Mouse (Mus musculus): ENCODE results near the gene Scd3.
"Not testable (repeated sequence)": the region's sequence is repeated elsewhere in the genome, so short reads cannot be mapped to it uniquely, and the experiment has no call there.

Gene Scd3

DNA sequence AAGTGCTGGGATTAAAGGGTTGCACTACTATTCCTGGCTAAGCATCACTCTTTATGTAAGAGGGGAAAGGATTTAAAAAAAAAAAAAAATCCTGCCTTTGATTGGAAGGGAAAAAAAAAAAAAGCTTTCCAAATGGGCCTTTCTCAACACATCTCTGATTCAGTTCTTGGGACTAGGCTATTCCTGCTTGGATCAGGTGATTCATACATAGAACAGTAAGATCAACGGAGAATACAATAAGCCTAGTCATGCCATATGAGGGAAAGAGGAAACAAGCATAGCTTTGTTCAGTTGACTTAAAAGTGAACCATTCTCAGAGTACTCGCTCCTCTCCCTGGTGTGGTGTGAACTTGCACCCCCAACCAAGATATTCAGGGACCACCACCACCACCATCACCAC is 35.8 kb downstream of the Scd3 start:
- no peak for DNase-seq

DNA sequence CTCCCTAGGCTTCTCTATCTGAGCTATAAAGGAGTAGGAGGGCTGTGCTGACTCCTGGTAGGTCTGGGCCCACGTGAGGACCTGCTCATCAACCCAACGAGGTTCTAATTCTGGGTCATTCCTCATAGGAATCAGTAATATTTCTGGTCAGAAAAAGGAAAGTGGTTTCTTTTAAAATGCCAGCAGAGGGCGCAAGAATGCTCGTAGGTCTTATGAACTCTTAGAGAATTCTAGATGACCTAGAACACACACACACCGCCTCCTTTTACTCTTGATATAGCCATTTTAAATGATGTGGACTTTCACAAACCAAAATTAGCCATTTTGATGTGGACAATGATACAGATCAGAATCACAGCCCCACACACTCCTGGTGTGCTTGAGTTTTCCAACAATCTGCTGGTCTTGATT is 42.7 kb downstream of the Scd3 start:
- peak; percentile 90 for DNase-seq

DNA sequence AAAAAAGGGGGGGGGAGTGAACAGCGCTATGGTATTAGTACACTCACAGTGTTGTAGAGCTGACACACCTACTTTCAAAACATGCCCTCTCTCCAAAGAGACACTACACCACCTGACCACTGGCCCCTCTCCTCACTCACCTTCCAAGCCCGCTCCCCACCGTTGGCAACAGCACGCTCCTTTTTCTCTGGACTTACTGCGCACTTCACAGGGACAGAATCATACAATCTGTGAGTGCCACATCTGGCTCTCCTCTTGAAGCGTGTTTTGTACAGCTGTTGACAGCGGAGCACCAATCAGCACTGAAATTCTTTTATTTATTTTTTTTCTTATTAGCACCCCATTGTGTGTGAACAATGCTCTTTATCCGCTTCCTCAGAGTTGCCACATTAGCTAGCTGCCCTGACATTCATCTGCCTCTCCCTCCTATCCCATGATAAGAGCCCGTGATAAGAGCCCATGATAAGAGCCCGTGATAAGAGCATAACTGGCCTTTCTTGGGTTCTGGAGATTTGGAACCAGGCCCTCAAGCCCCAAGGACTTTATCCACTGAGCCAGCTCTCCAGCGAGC is 43.4 kb downstream of the Scd3 start:
- no peak for DNase-seq

DNA sequence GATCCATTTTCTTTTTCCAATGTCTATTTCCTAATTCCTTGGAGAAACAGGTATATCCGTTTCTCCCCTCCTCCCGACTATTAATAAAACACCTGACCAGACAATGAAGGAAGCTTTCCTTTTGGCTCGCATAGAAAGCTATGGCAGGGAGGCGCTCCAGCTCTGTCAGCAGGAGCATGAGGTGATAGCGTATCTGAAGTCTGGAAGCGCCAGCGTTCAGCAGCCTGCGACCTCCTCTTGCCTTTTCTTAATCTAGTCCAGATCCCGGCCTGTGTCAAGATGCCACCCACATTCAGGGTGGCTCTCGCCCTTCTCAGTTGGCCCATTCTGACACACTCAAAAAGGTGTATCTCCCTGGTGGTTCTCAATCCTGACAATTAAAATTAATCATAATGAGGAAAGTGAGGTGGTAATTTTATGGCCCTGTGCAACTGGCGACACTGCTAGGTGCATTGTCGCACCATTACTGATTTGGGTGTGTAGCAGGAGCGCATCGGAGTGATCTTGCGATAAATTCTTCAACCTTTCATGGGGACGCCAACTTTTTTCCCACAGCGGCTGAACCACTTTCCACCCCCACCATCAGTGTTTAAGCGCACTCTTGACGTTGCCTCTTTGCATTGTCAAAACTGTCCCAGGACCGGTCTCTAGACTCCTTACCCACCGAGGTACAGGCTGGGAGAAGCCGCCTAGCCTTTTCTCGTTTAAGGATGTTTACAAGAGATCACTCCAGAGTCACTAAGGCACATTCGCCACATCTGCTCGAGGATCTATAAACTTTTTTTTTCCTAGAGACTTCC is 44.4 kb downstream of the Scd3 start:
- DNase-seq = peak; percentile 62

DNA sequence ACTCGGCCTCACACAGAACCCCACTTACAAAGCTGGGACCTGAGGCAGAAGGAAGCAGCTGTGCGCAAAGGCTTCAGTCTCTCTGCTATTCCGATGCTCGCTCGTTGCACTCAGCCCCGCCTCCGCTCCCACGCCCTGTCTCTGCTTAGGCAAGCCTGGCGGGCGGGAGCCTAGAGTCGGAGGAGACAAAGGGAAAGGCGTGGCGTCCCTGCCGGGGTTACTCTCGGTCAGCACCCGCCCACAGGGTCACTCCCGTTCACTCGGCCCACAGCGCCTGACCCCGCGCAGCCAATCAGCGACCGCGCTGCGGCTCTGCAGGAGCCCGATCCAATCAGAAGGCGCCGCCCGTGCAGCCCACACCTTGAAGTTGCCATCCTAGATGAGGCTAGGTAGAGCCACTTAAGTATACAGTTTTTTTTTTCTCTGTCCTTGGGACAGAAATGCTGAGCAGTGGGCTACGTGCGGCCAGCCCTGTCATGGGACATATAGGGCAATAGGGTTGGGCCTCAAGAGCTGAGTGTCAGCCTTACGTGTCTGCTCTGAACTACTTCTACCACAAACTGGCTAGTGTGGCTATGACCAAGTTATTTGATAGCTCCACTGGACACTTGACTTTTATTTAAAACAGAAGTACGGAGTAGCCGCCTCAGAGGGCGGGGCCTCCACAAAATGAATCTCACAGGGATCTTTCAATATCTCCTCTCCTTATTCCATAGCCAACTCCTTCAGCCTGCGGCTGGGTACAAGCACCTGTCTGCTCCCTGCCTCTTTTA is 45.2 kb downstream of the Scd3 start:
- DNase-seq = peak; percentile 100

DNA sequence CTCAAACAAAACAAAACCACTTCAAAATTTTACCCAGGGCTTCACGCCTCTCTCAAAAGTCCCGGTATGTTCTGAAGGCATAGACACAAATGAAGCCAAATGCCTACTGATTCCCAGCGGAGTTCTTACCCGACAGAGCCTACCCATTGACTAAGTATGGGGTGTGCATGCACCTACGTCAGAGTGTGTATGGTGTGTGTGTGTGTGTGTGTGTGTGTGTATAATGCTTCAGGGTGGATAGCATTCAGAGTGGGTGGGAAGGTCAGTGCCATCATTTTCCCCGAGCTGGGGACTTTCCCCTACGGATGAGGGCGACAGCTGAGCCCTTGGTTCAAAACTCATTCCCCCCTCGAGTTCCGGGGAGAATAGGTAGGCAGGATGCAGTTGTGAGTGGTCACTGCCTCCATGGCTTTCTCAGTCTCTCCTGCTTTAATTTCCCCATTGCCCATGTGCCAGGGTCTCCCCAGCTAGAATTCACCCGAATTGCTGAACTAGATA is 45.8 kb downstream of the Scd3 start:
- DNase-seq = no peak

DNA sequence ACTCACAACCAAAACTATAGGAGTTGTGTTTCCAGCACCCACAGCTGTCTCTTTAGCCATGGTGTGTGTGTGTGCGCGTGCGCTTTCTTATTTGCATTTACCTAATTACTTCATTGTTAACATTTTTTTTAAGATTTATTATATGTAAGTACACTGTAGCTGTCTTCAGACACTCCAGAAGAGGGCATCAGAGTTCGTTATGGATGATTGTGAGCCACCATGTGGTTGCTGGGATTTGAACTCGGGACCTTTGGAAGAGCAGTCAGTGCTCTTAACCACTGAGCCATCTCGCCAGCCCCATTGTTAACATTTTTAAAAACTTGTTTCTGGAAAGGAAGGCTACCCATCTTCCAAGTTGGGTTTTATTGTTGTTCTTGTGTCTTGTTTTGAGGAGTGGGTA is 48.1 kb downstream of the Scd3 start:
- not testable (repeated sequence) for DNase-seq

DNA sequence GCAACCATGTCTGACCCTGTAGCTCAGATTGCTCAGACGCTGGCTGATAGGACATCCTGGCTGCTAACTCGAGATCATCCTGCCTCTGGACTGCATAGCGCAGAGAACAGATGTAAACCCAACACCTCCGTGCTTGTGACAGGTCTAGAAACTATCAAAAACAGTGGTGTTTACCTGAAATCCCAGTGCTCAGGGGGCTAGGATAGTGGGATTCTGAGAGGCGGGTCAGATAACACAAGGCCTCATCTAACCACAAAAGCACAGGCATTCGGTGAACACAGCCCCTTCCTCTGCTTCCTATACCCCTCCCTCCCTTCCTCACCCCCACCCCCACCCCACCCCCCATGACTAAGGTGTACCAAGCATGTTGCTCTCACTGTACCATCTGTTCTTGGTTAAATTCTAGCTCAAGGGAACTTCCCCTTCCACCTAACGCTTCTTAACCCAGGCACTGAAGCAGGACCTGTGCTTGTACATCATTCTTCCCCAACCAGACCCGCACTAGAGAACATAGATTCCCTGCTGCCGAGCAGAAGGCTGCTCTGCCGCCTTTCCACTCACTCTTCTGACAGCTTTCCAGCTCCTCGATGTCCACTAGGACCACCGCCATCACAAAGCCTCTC is 49.0 kb downstream of the Scd3 start:
- no peak for DNase-seq

DNA sequence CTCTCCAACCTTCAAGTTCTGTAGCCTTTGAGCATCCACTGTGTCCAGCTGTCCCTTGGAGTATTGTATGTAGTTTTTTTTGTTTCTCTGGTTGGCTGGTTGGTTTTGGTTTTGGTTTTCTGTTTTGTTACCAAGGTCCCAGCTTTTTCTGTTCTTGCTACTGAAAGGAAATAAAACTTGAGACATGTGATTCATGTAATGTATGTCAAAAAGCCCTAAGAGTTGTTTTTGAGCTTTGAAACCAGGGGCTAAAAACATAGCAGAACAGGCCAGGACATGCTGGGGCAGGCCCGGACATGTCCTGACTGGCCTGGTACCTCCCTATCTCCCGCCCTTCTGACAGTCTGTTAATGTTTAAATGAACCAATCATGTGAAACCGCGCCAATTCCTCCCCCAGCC is 51.0 kb downstream of the Scd3 start:
- DNase-seq = not testable (repeated sequence)

DNA sequence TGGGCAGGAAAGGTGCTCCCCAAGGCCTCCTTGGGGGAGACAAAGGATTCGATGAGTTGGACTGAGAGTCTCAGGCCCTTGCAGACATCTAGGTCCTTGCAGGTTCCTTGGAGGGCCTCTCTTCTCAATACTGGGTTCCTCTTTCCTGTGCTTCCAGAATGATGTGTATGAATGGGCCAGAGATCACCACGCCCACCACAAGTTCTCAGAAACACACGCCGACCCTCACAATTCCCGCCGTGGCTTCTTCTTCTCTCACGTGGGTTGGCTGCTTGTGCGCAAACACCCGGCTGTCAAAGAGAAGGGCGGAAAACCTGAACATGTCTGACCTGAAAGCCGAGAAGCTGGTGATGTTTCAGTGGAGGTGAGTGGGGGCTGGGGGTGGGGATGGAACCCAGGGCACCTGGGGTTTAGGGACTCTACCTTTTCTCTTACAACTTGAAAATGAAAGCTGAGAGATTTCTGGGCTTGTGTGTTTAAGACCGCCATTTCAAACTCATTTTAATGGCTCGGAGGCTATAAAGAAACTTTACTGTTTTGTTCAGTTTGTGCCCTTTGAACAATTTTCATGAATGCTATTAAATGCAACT is 54.4 kb downstream of the Scd3 start:
- DNase-seq = no peak

DNA sequence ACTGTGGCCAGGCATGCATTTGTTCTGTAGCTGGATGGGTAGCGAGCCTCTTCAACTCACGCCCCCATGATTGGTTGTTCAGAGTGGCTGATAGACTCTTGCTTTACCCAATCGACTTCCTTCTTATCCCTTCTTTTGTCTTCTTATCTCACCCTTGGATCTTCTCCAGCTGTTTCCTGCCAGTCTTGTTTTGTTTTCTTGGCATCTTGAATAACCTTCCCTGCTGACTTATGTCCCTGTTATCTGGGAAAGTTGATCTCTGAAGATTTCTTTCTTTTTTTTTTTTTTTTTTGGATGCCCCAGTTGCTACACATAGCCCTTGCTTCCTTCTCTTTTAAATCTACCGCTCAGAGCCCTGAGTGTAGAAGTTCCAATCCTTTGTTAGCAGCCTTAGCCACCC is 56.4 kb downstream of the Scd3 start:
- no peak for DNase-seq

DNA sequence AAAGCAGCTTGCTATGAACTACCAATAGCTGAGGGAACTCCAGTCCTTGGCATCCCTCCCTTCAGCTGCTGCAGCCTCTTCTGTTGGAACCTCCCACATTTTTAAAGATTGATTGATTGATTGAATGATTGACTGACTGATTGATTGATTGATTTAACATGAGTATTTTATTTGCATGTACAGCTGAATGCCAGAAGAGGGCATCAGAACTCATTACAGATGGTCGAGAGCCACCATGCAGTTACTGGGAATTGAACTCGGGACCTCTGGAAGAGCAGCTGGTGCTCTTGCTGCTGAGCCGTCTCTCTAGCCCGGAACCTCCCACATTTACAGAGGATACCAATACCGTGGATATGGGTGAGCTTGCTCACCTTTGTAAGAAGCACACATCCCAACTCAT is 57.4 kb downstream of the Scd3 start:
- DNase-seq = no peak

DNA sequence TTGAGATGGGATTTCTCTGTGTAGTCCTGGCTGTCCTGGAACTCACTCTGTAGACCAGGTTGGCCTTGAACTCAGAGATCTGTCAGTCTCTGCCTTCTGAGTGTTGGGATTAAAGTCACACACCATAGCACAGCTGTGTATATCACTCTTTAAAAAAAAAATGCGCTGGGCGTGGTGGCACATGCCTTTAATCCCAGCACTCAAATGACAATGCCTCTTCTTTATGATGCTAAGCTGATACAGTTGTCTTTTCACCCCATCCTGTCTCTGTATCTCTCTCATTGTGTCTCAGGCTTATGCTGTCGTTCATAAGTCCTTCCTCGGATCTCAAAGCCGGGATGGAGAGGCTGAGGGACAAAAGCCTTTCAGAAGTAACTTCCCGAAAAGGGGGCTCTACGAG is 58.7 kb downstream of the Scd3 start:
- no peak for DNase-seq

DNA sequence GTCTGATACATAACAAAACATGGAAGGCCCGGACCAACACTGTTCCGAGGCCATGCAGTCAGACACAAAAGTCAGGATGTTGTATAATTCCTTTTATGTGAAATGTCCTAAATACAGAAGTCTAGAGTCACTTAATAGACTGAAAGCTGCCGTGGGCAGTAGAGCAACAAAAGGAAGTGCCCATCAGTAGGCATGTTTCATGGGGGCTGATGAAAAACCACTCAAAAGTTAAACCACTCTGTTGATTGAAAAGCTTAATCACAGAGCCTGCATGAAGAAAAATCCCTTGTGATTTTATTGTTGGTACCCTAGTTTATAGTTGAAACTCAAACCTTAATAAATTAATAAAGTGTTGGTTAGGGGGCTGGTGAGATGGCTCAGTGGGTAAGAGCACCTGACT is 60.5 kb downstream of the Scd3 start:
- DNase-seq = no peak

DNA sequence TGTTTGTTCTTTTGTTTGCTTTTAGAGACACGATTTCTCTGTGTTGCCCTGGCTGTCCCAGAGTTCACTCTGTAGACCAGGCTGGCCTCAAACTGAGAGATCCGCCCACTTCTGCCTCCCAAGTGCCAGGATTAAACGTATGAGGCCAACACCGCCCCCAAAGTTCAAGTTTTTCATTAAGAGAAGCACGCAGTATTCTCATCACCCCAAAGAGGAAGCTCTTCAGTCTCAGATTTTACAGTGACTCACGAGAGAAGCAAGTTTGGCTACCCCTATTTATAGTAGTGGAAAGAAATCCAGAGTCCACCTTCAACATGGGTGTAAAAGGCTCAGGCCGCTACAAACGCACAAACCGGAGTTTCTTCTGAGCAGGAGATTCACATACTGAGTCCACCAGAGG is 61.2 kb downstream of the Scd3 start:
- no peak for DNase-seq

DNA sequence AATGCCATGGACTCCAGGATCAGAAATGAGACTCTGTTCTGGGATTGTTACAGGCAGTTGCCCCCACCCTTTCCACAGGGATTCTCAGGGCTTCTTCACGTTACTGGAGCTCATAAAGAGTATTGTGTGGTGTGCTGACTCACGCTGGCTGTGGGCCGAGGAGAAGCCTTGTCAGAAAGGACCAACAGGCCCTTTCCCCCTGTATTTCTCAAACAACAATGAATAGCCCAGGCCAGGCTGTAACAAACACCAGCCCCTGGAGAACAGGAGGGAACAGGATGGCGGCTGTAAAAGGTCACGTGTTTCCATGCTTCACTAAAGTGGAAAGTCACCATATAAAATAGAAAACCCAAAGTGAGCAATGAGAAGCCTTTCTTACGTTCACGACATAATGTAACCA is 62.2 kb downstream of the Scd3 start:
- no peak for DNase-seq

DNA sequence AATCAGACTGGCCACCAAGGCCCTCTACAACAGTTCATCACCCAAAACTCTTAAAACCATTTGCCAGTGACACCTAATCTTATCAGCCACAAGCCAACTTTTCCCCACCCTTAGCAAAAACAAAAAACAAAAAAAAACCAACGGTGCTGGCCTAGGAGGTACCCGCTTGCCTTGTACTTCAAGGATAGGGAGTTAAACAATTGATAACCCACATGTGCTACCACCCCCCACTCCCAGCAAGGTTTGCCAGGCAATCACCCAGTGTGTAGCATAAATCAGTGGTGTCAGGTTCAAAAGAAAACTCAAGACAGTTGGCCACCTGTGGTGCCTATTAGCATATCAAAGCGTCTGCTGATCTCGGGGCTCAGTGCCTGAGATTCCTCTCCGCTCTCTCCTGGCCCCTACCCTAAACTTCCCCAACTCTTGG is 62.9 kb downstream of the Scd3 start:
- peak; percentile 66 for DNase-seq

DNA sequence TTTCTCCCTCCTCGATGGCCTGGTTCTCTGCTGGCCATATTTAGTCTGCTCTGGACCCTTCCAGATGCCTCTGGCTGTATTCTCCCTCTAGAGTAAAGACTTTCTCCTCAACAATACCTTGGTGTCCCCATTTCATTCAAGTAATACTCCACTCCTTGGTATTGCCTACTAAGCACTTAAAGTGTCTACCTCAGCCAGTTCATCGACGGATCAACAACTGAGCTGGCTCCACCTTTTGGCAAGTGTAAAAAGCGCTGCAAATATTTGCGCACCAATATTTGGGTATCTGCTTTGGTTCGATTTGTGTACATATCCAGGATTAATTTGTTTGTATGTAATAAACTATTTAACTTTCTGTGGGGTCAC is 63.4 kb downstream of the Scd3 start:
- no peak for DNase-seq

DNA sequence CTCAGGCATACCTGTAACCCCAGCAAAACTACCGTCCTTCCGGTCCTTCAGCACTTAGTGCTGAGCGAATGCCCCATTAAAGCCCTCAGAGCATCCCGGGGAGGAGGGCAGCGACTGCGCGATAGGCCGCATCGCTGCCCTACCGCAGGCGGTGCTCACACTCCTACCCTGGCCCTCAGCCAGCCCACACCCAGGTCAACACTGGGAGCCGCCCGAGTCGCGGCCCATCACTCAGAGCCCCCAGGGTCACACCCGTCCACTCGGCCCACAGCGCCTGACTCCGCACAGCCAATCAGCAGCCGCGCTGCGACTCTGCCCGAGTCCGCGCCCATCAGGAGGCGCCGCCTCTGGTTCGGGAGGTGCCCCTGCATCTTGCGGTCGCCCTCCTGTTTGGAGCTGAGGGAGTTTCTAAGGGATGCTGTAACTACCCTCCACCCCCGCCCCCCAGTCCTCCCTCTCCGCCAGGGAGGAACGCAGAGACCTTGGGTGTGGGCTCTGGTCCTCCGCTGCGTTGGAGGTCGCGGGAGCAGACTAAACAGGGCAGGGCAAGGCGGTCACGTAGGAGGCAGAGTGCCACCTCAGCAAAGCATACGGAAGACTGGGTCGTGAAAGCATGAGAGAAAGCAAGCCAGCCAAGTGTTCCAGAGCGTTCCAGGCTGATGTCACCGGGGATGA is 63.9 kb downstream of the Scd3 start:
- peak; percentile 97 for DNase-seq

DNA sequence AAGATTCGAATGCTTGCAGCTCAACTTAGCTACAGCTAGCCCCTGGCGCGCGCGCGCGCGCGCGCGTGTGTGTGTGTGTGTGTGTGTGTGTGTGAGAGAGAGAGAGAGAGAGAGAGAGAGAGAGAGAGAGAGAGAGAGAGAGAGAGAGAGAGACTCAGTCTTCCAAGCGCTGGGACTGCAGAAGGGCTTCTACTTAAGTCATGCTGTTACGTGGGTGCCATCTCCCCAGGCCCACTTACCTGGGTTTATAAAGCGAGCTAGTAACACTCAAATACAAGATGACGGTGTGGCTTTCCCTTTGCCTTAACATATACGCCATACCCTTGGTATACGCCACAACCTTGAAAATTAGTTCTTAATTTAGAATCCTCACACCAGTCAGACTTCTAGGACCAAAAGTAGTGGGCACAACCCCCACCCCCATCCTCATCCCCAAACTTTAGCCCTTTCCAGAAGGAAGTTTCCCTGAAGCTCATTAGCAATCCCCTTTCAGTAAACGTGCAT is 64.5 kb downstream of the Scd3 start:
- DNase-seq = no peak

DNA sequence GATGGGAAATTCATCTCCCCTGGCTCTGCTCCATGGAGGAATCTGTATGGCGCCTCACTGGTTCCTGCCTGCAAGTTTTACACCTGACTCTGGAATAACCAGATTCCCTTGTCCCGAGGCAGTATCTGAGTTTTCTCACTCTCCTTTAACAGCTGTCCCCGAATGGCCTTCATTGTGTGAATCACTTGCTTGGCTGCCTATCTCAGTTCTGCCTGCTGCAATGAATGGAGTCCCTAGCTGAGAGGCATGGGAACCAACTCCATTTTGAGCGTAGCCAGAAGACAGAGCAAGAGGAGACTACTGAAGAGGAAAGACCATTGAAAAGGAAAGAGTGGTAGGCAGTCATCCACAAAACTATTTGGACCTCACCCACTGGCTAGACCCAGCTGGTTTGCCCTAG is 70.6 kb downstream of the Scd3 start:
- no peak for DNase-seq

DNA sequence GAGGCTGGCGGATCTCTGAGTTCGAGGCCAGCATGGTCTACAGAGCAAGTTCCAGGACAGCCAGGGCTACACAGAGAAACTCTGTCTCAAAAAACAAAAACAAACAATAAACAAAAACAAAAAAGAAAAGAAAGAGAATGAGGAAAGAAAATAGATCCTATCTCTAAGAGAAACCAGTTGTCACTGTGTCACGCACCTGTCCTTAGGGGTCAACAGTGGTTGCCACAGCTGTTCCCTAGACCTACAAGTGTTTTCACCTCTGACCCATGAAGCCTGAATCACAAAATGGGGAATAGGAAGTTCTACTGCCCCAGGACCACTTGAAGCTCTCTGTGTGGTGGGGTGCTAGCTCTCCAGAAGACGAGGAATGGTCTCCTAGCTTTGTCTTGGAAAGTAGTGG is 71.4 kb downstream of the Scd3 start:
- DNase-seq = no peak

Measured in embryo, embryonic 11 days (tissue).